Mouse (Mus musculus) layer of hippocampus, postnatal 10 days (tissue): ENCODE measurements around the gene B3gnt2. TPM values are rescaled to one million over a fixed set of nuclear protein-coding genes. Genes with fewer than 3 reads are reported as not detected.

Experiments used
- DNase-seq, 2 experiments: peaks; one replicate each; pipeline ENCODE4 v3.0.0; 2021; ENCODE audit warnings: low spot score in 2 of 2
- long read RNA-seq: library from polyadenylated mRNA; stranded (forward); transcript quantifications from one replicate; pipeline ENCODE4 v2.0.0, GENCODE M21; 2023
- total RNA-seq, 2 experiments: library from RNA; stranded (reverse); gene quantifications; 2 replicates each; pipeline ENCODE4 v1.2.3; 2021

Gene B3gnt2
- 10 to 100 TPM; 13.1 to 13.9 TPM for total RNA-seq
- long read RNA-seq, transcript B3gnt2-202 (2 exons, 3,057 nt), result major isoform, 25 of 26 reads
- long read RNA-seq, partial matches to known transcripts, result 0 of 26 reads
- long read RNA-seq, other reads (novel, unspliced or antisense), result 1 of 26 reads

DNA sequence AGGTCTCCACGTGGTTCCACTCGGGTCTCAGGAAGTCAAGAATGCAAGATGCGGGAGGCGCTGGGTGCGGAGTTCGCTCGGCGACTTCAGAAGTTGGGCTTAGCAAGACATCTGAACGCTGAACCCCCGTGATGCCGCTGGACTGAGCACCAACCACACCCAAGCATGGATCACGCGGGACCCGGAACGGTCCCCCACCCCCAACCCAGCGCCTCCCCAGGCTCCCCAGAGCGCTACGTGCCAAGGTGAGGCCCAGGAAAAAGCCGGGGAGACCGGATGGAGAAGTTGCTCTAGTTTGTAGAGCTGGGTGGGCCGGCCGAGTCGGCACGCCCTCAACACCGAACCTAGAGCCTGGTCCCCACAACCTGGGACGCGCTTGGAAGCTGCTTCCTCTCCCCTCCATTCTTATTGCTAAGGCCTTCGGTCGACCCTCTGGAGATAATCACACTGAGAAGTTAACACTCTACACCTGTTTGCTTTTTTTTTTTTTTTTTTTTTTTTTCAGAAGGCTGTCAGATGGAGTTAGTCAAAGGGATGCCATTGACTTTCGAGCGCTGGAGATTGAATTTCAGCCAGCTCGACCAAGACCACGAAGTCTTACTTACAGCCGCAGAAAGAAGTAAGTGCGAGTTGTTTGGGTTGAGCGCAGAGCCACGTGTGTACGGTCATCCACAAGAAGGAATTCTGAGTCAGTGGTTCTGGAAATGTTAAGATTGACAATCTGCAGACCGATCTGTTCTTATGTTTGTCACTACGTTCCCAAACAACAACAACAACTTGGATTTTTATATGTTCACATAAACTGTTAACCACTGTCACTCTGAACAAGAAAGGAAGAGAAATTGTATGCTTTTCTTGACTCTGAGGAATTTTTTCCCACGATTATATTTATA is at the start of gene B3gnt2:
Gene B3gnt2, minus strand, starts transcription at position 627 of the 893 bp plus-strand sequence.
- no peak for DNase-seq

DNA sequence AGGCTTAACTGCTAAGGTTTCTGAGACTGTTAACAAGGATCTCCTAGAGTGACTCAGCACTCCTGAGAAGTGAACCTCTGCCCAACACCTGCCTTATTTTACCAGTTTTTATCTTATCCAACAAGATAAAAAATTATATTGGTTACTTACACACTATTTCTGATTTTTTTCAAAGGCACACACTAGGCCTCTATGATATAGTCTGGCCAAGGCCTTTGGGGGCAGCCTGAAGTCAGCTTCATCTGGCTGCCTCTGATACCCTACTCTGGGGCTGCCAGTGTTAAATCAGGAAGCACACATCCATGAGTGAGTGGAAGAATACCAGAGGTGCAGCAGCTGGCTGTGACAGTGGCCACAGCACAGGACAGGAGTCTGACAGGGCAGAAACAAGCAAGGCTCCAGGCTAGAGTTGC is 45.7 kb upstream of the B3gnt2 start:
- DNase-seq, result no peak

DNA sequence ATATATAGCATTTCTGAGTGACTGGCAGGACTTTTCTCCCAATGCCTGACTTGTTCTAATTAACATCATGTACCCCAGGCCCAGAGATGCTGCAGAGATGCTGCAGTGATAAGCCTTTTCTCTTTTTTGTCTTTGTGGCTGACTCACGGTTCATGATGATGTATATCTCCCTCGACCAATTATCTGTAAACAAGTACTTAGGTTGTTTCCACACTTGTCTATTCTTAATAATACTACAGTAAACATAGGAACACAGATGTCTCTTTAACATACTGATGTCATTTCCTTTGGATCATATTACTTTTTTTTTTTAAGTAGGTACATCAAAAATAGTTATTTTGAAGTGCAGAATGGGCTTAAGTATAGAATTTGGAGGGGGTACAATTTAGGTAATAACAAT is 42.2 kb upstream of the B3gnt2 start:
- no peak for DNase-seq

DNA sequence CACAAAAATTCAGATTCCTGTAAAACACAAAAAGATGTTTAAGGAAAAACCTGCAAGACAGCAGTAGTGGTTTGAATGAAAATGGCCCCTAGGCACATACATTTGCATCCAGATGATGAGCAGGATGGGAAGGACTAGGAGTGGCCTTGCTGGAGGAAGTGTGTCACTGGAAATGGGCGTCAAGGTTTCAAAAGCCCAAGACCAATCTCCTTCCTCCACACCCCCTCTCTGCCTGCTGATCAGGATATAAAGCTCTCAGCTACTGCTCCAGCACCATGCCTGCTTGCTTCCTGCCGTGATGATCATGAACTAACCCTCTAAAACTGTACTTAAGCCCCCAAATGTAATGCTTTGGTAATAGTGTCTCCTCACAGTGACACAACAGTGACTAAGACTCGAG is 39.3 kb upstream of the B3gnt2 start:
- DNase-seq, result no peak

DNA sequence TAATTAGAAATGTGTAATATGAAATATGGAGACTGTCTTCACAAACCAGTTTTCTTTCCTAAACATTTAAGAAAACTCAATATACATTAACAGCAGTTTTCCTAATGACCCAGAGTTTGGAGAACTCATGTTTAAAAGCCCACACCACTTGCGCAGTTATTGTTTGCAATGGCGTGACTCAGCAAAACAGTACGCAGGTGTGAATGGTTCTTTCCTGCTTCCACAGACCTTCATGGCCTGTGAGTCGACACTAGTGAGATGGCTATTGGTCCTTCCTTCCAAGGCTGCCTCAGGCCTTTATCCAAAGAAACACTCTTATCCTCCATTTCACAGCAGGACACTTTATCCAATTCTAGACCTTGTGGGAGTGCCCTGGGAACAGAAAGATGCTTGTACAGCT is 36.9 kb upstream of the B3gnt2 start:
- DNase-seq, result no peak

DNA sequence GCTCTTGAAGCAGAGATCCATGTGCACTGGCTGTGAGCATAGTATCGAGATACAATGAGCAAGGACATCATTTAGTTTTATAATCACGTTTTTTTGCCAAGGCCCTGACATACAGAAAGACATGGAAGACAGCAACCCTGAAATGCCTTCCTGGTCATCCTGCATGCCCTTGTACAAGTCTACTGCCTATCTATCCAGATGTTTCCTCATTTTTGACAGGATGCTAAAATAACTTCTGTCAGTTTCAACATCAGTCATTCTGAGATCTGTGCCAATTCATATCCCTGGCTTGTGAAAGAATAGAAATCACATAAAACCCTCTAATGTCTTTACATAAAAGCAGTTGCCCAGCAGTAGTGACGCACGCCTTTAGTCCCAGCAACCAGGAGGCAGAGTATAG is 36.4 kb upstream of the B3gnt2 start:
- no peak for DNase-seq

DNA sequence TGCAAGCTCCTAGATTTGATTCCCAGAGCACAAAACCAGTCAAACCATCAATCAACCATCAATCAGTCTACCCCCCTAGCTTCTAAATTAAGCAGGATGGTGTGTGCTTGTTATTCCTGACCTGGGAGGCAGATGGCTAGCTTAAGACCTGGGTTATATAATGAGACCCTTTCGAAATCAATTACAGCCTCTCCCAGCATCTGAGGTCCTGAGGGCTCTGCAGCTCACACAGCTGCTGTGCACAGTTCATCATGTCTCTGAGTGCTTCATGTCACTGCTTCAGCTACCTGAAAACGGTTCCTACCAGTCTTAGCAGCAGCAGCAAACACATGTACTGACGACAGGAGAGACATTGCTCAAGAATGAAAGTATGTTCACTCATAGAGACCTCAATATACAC is 32.3 kb upstream of the B3gnt2 start:
- DNase-seq, result no peak

DNA sequence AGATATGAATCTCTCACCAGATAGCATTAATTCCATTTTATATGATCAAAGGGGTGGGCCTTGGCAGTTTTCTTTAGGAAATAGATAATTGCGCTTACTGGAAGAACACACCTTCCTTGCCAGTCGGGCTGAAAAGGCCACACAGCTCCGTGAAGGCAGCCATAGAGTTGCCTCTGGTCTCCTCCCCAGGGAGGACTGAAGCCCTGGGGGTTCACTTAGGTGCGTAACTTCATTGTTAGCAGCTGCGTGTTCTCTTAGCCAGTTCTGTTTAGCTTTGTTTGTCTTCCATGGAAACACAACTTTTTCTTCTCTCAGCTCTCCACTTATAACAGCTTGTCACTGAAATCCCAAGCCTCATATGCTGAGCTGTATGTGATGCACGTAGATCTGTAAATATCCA is 31.7 kb upstream of the B3gnt2 start:
- DNase-seq, result no peak

DNA sequence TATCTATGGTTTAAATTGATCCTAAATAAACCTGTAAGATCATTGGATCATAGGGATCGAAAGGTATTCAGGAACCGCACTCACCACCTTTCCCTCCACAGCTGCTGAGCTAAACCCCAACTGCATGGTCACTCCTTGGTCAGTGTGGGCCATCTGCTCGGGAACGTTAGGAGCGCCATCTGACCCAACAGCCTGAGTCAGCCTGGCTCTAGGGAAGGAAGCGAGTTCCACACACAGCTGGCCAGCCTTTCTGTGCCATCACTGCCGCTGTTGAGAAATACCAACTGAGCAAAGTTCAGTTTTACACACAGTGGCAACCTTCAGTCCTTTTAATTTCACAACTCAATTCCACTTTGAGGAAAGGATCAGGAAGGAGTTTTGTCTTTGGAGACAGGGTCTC is 31.1 kb upstream of the B3gnt2 start:
- no peak for DNase-seq

DNA sequence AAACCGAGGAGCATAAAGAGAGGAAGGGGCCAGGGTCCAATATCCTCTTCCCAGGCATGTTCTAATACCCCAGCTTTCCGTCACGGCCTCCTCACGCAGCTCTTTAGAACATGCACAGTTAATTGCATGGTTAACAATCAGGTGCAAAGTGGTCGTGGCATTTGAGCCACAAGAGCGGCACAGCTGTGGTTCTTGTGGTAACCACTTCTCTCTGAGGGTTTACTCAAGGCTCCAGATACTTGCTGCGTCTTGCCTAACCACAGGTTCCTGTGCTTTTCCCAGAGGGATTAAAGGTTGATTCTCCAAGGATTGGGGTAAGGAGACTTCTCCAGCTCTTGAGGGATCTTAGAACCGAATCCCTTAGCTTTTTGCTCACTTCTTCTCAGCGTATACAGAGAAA is 30.5 kb upstream of the B3gnt2 start:
- DNase-seq, result no peak

DNA sequence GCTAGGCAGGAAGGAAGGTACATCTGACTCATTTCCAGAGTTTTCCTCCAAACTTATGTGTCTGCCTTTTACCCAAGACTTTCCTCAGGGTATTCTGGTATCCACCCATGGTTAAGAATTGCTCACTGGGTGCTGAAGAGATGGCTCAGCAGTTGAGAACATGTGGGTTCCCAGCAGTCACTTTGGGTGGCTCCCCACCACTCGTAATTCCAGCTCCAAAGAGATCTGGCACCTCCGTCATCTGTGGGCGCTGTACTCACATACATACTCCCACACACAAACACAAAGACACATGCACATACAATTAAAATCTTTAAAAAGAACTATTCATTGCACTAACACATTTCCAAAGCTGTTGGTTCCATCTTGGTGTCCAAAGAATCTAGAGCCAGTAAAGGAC is 28.5 kb upstream of the B3gnt2 start:
- no peak for DNase-seq

DNA sequence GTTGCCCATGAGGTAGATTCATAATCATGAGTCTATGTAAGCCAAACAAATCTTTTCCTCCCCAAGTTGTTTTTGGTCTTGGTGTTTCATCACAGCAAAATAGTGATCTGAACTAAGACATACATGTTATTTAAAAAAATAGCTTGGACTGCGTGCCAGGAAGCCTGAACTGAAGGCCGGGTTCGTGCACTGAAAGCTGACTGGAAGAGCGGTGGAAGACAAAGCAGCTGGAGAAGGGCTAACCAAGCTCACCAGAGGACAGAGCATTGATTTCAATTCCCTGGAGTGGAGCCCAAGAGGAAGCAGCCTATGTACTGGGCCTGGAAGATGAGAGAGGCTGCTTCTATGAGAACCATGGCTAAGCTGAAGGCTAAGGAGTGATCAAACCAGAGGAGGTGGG is 26.2 kb upstream of the B3gnt2 start:
- no peak for DNase-seq

DNA sequence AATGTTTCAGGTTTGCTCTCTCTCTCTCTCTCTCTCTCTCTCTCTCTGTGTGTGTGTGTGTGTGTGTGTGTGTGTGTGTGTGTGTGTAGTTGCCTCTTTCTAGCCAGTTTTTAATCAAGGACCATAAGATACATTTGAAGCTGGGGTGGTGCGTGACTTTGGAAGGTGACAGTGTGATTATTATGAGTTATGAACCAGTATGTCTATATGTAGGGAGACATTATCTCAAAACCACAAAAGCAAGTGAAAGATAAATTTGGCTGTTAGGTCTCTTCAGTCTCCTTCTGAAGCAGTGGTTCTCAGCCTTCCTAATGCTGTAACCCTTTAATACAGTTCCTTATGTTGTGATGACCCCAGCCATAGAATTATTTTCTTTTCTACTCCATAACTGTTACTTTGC is 24.6 kb upstream of the B3gnt2 start:
- DNase-seq, result no peak

DNA sequence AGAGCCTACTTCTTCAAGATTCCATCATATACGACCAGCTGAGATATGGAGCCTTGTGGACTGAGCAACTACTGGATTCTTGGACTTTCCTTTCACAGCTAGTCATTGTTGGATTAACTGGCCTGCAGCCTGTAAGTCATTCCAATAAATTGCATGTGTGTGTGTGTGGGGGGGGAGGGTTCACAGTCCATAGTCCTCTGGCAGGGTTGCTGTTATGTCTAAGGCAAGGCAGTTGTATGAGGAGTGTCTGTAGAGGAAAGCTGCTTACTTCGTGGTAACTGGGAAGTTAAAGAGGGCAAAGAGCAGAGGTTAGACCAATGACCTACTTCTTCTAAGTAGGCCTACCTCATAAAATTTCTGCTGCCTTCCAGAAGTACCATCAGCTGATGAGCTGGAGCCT is 22.9 kb upstream of the B3gnt2 start:
- DNase-seq, result no peak

DNA sequence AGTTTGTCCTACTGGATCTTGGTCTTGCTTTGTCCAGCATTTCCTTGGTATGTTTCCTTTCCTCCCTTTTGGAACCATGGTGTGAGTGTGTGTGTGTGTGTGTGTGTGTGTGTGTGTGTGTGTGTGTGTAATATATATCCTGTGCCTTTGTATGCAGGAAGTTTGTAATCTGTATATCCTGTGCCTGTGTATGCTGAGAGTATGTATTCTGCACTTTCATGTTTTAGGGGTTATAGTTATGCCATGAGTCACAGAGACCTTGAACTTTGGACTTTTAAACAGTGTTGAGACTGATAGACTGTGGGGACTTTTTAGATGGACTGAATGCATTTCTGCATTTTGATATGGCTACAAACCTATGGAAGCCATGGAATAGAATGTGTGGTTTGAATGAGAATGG is 22.2 kb upstream of the B3gnt2 start:
- DNase-seq, result no peak

DNA sequence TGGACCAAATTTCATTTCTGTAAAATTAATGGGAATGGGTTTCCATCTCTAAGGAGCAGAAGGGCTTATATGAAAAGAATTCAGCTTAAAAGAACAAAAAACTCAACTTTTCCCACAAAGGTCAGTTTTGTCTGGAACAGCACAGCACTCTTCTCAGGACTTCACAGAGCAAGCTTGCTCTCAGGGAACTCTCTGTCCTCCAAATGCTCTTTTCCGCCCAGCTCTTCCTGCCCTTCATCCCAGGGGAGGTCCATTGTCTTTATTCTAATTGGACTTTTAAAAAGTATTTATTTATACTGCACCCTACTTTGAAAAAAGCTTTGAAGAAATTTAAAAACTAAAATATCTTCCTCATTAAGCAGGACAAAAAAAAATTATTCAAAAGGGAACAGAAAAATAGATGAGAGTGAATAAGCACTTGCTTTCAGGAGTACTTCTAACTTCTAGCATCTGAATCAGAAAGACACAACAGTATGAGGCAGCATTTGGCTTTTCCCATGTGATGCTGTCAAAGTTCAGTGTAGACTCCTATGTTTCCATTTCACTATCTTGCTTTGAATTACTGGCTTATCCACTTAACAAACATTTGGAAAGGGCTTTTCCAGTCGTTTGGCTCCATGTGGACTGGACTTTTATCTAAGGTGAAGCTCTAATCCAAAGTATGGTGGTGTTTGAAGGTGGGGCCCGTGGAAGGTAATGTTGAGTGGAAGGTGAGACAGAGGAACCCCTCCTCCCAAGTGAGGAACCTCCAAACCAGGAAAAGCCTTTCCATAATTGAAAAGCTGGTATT is 19.8 kb upstream of the B3gnt2 start:
- no peak for DNase-seq

DNA sequence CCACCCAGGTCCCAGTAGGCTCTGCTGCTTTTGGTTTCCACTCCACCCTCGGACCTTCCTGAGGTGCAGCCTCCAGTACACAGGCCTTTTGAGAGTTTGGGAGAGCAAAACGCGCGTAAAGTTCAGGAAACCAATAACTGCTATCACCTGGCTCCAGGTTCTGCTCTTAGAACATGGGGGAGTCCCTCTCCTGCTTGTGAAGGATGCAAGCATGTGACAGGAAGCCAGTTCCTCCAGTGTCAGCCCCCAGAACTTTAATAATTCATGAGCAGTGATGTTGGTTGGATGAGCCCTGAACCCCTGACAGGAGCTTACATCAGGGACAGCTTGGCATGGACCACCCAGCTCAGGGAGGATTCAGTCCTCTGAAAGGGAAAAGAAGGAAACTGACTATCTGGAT is 18.9 kb upstream of the B3gnt2 start:
- no peak for DNase-seq

DNA sequence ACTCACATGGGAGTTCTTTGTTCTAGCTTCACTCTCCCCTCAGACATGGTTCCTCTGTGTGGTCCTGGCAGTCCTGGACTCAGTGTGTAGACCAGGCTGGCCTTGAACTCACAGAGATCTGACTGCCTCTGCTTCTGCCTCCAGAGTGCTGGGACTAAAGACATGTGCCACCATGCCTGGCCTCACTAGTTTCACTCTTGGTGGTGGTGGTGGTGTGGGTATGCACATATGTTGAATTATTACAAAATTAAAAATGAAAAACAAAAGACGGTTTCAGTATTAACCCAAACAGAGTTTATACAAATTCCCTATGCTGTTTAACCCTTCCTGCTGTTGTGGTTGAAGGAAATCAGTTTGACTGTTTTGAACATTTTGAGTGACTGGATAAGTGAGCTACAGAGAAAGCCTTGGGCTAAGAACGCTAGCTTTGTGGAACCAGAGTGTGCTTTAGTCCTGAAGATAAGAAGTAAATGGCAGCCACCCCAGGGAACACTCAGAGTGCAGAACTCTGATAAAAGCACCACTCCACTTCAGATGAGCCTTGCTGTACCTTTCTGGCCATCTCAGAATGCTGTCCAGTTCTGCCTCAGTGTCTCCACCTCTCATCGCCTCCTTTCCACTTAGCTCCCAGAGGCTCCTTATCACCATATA is 16.0 kb upstream of the B3gnt2 start:
- no peak for DNase-seq

DNA sequence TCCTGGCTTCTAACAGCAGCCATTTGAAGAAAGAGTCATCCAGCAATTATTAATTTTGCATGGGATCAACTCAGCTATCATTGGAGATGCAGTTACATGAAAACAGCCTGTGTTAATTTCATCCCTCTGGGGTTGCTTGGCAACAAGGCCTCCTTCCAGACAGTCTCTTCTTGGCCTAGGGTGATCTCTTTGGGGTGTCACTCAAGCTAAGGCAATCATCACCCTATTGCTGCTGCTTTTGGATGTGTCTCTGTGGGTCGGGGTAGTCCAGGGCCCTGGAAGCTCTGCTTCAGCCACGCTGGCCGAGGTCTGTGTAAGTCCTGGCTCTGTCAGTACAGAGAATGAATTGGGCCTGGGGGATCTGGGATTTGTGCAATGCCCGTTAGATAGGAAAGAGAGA is 14.5 kb upstream of the B3gnt2 start:
- no peak for DNase-seq

DNA sequence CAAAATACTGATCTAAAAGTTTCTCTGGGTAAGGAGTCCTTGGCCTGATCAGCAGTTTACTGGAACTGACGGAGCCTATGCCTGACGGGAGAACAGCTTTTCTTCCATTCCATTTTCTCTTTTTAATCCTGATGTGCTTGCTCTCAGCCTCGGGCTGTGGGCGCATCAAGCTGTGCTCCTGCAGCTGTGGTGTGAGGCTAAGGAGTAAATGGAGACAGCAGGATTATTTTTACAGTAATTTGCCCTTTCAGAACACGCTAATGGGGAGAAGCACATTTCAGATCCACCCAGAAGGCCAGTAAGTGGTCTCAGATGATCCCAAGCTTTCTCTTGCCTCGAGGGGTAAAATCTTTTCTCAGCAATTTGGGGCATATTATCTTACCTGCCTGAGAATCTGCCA is 14.0 kb upstream of the B3gnt2 start:
- no peak for DNase-seq

DNA sequence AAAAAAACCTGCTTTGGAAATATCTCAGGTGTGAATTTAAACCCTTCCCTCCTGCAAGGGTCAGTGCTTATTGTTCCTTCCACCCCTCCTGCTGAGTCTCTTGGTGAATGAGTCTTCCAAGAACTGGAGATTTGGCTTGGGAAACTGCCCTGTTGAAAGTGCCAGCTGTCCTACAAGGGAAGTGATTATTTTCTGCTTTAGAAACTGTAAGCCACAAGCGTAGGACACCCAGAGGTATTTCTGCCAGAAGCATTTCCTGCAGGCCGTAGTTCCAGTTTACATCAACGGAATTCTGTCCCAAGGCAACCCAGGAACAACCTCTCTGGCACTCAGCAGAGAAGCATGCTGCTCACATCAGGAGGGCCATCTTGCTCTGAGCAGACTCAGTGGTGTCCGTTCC is 12.6 kb upstream of the B3gnt2 start:
- no peak for DNase-seq

DNA sequence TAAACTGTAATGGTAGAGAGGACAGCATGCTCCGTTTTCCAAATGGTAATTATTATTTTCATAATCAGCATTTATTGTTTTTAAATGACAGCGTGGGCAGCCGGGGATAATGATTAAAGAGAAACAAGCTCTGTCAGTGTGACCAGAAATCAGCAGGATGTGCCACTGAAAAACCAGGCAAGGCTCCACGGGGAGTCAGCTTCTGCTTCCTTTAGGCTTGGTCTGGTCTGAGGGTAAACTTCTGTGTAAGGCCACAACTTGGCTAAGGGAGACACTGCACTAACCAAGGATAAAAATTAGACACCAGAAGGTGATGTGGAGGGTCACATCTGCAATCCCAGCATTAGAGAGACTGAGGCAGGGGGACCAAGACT is 11.5 kb upstream of the B3gnt2 start:
- no peak for DNase-seq
